Mouse (Mus musculus) testis, postnatal 10 days (tissue): ENCODE results near the gene Vsnl1.

Experiments used
- DNase-seq: peaks from one replicate; pipeline ENCODE4 v3.0.0; 2021; ENCODE audit warnings: low spot score

Gene Vsnl1

DNA sequence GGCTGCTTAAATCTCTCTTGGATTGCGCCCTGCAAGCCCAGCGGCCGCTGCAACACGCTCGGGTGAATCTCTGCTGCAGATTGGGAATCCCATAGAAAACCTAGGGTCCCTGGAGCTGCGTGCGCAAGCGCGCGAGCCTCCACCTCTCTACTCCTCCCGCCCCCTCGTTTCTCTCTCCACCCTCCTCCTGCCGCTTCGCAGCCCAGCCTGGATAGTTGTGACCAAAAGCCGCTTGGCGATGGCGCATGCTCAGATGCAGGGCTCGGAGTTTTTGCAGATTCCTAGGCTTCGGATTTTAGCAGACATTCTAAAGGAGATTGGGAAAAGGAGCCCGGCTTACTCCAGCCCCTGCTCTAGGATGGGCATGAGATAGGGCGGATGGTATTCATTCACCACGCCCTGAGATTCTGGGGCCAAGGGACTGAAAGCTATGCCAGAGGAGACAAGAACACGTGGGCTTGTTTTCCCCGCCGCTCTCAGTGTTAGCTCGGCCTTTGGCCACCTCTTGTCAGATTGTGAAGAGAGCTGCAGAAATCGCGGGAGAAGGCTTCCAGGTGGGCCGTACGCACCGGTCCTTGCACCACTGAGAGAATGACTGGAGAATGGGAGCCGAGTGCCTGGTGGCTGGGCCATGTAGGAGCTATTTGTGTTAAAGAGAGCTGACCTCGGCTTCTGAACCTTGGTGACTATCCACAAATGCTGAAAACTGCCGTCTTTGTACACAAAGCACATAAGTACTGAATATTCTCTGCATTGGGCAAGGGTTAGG, at the start of gene Vsnl1:
Gene Vsnl1 (minus strand): TSS at position 117 of the 769 bp plus-strand sequence.
- DNase-seq: peak; percentile 82

DNA sequence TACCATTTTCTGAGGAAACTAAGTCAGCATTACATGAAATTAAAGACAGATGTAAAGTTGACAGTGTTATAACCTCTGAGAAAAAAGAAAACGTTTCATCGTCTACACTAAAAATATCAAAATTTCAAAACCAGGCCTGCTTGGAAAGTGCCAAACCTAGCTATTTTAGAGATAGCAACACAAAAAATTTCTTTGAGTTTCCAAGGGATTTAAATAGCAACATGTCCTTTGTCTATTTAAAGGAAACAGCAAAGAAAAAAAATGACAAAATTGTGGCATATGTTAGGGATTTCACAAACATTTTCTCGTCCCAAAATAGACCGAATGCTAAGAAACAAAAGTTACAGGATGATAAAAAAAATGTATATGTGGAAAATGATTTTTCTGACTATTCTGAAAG, 20.2 kb upstream of the Vsnl1 start:
- no peak for DNase-seq

DNA sequence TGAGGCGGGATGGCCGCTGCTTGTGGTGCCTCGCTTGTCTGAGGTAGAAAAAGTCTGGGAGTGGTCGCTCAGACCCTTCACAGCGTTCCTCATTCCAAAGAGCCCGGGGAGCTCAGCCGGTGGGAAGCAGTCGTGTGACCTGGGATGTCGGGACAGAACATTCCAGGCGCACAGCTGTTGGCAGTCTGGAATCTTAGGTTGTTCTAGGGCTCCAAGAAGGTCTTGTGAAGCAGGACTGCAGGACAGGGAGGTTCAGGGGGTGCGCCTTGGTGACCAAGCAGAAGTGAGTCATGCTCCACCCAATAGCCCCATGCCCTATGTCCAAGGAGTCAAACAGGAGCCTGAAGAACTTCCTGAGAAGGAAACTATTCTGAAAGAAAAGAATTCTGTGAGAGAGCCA, 19.8 kb upstream of the Vsnl1 start:
- no peak for DNase-seq

DNA sequence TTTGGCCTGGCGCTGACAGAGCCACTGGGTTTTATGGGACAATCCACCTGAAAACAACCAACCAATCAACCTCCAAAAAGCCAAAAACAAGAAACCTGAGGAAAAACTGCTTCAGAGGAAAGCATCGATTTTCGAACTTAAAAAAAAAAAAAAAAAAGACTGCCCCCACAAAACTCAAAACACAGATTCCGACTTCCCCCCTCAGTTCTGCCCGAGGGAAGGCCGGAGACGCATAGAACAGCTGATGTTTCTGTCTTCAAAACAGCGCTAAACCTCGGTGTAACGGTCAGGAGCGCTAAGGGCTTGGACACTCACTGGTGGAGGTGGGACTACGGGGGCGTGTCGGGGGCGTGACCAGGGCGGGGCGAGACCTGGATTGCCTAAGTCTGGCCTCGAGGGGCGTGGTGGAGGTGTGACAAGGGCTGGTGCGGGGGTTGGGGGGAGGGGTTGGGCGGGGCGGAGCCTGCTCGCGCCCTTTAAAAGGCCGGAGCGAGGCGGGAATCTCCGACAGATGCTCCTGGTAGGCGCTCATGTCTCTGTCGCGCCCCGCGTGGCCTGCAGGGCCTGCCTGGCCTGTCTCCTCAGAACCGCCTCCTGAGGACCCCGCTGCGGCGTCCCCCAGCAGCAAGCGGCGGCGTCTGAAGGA, 19.3 kb upstream of the Vsnl1 start, which contains the start of gene Rad51ap2:
Gene Rad51ap2 (plus strand): TSS at position 531 of the 646 bp plus-strand sequence.
- peak; percentile 99 for DNase-seq

DNA sequence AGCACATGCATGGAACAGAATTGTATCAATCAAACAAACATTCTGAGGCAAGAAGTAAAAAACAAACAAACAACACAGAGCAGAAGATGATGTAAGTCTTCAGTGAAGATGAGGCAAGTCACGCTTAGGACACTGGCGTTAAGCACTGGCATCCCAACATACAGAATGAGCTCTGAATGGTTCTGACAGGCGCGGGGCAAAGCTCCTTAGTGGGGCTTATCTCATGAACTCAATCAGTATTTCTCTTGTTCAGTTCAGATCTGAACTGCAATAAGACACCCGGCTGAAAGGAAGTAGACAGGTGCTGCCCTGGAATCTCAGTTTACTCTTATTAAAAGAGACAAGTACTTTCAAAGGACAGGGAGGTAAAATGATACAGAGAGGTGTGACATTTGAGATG, 17.7 kb upstream of the Vsnl1 start:
- no peak for DNase-seq

DNA sequence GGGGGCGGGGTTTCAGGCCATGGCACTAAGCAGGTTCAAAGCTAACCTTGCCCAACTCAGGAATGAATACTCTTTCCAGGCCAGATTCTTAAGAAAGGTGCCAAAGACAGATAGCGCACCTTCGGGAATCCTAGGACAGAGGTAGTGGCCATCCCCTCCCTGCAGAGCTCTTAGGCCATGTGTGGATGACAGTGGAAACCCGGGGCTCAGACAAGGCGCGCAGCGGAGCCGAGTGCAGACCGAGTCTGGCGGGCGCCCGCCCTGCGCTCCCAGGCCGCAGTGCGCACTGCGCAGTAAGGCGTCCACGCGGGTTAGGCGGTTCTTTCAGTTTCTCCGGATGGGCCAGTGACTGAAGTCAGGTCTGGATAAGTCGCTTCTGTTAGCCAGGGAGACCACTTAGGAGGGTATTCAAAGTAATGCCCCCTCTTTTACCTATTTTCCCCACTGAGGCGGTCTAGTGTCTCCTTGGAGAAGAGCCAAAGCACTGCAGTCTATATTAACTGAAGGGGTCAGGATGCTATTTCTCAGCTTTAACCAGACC, 1.6 kb upstream of the Vsnl1 start:
- DNase-seq: peak; percentile 51

DNA sequence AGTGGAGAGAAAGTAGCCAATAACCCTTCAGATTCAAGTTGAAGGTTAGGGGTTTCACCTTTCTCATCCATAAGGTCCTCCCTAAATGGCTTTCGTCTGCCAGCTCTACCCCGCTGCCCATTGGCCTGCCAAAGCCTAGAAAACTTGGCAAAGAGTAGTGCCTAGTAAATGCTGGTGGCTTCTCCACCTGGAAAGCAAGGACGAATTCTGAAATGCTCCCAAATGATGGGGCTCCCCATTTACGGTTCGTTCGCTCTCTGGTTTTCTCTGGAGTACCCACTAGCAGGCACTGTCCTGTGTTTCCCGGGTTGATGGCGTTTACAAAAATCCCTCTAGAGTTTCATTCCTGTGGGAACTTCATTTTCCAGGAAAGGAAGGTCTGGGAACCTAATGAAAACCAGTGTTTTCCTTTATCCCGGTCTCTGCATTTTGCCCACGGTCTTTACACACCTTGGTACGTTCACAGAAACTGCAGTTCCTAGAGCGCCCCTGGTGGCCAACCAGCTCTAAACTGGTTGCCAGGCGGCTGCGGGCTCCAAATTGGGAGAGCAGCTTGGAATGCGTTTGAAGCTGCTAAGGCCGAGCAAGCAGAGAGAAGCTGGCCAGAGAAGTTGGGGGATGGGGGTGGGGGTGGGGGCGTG, 973 bp upstream of the Vsnl1 start:
- peak; percentile 93 for DNase-seq

DNA sequence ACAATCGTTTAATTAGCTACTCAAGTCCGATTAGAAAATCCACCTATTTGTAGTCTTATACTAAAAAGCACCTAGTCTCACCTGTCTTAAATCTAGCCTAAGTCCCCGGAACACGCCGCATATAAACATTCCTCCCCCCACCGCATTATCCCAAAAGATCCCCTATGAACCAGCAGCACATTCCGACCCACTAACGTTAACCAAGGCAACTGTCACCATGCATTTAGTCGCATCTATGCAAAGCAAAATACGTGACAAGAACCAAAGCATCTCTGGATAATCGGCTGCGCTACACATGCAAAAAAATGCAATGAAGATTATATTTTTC, 426 bp downstream of the Vsnl1 start:
- no peak for DNase-seq

DNA sequence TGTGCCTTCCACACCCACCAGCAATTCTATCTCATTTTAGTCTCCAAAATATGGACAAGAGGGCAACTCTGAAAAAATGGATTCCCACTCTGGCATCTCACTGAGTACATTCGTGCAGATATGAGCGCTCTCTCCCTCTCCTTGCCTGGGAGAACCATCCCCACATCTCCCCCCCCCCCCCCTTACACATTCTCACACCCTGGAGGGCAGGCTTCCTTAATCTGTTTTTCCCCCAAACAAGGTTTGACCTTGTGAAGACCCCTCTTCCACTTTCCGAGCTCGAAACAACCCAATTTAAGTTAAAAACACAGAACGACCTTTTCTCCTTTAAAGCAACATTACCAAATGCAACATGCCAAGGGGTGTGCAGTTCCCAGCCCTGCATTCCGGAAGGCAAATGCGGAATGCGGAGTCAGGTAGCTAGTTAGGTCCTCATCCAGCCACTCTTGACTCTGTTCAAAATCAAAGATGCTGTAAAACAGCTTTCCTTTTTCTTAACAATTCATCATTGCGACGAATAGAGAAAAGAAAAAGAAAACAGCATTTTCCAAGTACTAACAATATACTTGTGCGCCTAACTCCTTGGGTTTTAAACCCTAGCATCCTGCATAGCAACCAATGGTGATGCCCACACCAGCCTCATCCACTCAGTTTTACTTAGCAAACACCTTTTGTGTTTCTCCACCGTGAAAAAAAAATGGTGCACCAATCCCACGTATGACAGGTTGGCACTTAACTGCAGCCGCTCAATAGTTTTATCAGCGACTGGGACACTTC, 979 bp downstream of the Vsnl1 start:
- DNase-seq: no peak

DNA sequence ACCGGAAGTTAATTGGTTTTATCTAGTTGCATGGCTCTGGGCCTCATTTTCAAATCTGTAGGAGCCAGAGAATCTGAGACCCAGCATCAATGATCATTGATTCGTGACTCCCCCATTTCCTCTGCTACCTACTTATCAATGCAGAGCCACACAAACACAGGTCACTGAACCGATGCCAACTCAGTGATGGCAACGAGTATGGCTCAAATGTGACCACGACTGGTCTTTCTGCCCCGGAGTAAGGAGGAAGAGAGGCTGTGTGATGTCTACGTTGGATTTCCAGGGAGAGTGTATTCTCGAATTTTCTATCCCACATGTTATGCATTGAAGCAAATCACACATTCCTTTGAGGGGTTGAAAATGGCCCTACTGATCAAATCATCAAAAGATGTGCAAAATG, 2.0 kb downstream of the Vsnl1 start:
- DNase-seq: no peak

DNA sequence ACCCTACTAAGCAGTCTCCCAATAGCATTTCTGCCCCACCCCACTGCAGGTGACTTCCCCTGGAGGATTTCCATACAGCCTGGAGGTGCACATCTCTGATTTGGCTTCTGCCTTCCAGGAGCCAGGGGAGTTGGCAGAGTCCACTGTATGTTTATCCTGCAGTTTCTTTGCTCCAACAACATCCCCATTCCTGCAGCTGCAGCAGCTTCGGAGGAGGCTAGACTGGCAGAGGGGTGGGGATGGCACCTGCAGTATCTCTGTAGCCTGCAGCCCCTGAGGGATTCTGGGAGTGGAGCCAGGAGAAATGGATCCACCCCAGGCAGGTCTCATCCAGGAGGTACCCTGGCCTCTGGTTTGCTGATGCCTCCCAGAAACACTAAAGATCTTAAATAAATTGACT, 2.7 kb downstream of the Vsnl1 start:
- no peak for DNase-seq

DNA sequence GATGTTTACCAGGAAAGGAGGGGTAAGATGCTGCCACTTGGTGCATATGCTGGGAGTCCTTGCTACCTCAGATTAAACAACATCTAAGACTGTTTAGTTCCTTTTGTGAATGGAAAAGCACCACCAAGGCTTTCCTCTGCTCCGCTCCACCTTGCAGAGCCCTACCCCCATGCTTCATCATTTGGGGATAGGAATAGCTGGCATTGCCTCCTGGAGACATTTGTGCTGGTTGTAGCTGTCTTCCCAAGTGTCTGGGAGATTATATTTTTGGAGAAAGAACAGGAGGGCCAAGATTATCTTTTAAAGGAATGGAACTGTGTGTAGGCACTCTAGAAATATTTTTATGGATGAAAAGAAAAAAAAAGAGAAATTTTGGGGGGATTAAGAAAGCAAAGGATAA, 3.3 kb downstream of the Vsnl1 start:
- no peak for DNase-seq

DNA sequence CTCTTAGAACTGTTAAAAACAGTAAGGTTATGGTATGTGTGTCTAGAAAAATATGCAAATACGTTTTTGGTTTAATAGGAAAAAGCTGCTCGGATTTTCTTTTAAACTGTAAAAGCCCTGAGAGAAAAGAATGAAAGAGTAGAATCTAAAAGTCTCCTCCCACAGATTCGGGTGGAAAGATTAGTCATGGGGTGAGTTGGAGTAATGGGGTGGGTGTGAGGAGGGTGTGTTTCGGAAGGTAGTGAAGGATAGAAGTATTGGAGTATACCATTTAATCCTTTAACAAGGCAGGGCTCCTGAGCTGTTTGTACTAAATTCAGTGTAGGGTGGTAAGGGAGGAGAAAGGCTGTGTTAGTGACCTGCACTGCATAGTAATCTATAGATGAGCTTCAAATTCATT, 9.0 kb downstream of the Vsnl1 start:
- DNase-seq: no peak

DNA sequence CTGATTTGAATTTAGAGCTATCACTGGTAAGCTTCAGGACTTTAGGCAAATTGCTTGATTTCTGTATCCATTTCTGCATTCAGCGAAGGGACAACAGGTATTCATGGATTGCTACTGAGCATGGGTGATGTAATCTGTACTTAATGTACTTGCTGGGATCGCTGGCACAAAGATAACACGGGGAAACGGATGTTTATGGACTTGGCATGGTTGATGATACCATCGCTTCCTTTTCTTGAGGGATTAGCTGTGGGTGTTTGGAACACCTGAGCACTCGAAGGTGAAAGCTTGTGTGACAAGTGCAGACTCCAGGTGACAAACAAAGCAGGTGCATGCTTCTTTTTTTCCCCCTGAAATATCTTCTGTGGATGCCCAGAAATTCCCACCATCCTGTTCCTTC, 18.3 kb downstream of the Vsnl1 start:
- no peak for DNase-seq

DNA sequence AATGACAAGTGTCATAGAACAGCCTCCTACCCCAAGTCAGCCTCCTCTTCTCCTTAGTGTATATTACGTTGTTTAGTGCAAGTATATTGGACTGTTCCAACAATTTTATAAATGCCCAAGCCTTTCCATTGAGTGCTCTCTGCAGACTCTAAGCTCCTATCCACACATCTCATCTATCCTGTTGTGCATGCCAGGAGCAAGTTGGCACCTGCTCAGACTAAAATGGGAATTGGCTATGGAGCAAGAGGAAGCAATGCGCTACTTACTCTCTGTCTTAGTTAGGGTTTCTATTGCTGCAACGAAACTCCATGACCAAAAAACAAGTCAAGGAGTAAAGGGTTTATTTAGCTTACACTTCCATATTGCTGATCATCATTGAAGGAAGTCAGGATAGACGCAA, 28.7 kb downstream of the Vsnl1 start:
- DNase-seq: no peak

DNA sequence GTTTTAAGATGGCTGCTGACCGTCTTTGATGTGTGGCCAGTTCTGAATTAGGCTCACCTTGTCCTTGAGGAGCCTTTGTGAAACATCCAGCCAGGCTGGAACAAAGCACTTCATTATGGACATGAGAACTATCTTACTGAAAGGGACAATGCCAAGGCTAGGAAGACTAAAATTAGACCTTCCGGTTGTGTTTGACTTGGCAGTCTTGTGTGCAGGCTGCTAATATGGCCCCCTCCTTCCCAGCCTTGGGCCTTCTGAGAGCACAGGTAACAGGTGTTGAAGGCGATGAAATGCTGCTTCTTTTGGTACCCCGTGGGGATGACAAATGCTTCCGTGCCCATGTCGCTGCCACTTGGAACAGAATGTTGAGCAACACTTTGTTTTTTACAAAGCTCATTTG, 37.6 kb downstream of the Vsnl1 start:
- no peak for DNase-seq

DNA sequence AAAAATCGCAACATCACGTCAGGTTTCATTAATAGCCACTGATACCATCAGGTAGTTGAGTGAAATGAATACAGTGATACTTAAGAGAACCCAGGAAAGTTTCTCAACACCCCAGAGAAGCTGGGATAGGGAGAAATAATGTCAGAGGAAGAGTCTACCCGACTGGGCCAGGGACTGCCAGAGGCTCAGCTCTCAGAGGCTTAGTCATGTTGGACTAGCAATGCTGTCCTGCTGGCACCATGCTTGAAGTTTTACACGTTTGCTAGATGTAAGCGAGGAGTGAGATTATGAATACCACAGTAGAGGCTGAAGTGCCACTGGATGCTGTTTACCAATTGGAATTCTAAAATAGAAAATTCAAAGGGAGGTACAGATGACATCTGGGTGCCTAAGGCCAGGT, 39.4 kb downstream of the Vsnl1 start:
- no peak for DNase-seq

DNA sequence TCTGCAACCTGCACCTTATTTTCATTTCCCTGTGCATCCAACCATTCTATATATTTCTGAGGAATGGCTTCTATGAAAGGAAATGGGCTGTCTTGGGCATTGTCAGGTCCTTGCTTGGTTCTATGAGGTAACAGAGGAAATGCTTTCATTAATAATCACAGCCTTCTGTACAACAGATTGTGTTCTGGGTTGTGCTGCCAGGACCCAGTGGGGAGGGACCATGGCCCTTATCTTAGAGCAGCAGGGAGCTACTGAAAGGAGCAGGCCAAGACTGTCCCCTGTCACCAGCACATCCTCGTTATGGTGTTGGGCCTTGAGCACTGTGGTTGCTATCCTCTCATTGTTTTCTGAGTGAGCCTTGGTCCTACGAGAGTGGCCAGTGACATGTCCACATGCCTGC, 40.9 kb downstream of the Vsnl1 start:
- DNase-seq: no peak

DNA sequence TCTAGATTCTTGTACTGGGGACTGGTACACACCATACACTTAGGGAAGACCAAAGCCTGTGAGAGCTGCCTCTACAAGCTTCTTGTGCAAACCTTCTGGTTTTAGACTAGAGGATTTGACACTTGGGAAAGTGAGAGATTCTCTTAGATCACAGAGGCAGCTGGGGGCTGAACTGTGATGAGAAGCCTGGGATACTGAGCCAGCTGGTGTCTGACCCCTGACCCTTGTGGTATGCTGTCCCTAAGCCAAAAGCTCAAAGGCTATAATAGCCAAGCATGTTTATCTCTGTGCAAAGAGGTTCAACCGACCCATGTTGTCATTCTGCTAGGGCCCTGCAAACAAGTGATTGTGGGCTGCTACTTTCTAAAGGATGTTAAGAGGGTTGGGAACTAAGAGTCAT, 43.9 kb downstream of the Vsnl1 start:
- DNase-seq: no peak

DNA sequence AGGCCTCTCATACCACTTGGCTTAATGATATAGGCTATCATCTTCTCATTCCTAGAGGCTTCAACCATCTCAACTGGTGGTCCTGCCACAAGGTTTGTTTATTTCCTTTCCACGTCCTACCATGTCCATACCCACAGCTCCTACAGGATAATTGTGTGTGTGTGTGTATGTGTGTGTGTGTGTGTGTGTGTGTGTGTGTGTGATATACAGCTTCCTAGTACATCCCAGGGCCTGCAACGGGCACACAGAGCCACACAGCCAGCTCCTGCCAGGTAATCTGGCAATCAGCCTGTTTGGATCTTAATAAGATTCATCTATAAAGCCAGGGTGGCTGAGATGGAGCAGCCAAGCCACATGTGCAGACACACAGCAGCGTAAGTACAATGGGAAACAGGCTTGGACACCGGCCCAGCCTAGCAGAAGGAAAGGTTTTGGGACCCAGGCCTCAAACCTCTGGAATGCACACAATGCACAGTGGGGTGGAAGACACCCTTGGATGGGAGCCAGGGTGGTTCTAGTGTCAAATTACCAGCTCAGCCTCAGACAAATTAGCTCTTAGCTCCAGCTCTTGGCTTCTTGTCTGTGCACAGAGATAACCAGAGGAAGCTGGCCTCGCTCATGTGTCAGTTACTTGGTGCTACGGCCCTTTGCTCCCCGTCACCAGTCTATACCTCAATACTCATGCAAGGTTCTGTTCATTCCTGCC, 45.0 kb downstream of the Vsnl1 start:
- peak; percentile 53 for DNase-seq

DNA sequence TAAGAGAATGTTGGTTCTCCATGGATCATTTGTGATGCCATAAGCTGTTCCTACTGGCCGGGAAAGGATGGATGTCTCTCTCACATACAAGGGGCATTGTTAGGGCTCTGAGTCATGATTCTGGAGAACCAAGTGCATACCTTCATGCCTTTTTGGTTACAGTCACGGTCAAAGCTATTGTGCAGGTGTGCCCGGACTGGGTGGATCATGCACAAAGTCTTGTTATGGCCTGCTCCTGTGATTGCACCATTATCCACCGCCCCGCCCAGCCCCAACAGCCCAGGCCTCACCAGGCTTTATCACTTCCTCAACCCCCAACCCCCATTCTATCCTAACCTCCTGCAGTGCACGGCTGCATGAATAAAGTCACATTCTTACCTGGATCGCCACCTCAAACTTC, 47.3 kb downstream of the Vsnl1 start:
- DNase-seq: no peak

DNA sequence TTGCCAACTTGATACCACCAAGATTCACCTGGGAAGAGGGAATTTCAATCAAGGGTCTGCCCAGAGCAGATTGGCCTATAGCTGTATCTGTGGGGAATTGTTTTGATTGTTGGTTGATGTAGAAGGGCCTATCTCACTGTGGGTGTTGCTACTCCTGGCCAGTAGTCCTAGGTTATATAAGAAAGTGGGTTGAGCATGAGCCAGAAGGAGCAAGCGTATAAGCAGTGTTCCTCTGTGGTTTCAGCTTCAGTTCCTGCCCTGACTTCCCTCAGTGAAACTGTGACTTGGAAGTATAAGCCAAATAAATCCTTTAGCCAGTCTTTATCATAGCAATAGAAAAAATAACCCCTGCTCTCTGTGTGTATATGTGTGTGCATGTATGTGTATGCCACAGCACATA, 51.7 kb downstream of the Vsnl1 start:
- DNase-seq: no peak
